Mouse (Mus musculus) limb, embryonic 11.5 days (tissue): ENCODE measurements at regions not wholly inside any gene's neighbourhood (a gene's known extent, or its start where the extent isn't known, plus 50 kb on each side); places are given as distances from the start of the nearest gene placed in this dataset.

Experiments
- ATAC-seq: fragments of 200-750 bp; cut with Nextera tagmentation; 2 replicates; pipeline ENCODE4 v1.8.0; 2017; ENCODE audit warnings: low read depth; ENCODE audit not compliant: insufficient number of reproducible peaks, low FRiP score, low TSS enrichment
- DNase-seq: peaks from one replicate; pipeline ENCODE4 v3.0.0-alpha.2; 2015; ENCODE audit warnings: low spot score
- H3K27ac ChIP-seq: fragments of 300-500 bp; sonication (generic); replicated peaks from 2 replicates; pipeline ENCODE4 v1.5.1; 2014; ENCODE audit warnings: low read depth, mild to moderate bottlenecking, low read length
- H3K27me3 ChIP-seq: fragments of 300-500 bp; sonication (generic); 2 replicates; pipeline ENCODE4 v1.6.1; 2014; ENCODE audit warnings: mild to moderate bottlenecking, low read length, mixed read lengths; ENCODE audit not compliant: control insufficient read depth, insufficient read depth
- H3K36me3 ChIP-seq: fragments of 300-500 bp; sonication (generic); 2 replicates; pipeline ENCODE4 v1.6.1; 2014; ENCODE audit warnings: mild to moderate bottlenecking, low read length, moderate library complexity, mixed read lengths; ENCODE audit not compliant: control insufficient read depth, insufficient read depth
- H3K4me1 ChIP-seq: fragments of 300-500 bp; sonication (generic); 2 replicates; pipeline ENCODE4 v1.6.1; 2014; ENCODE audit warnings: low read length, mixed read lengths; ENCODE audit not compliant: control insufficient read depth, insufficient read depth
- H3K4me2 ChIP-seq: fragments of 300-500 bp; sonication (generic); 2 replicates; pipeline ENCODE4 v1.6.1; 2014; ENCODE audit warnings: low read depth, mild to moderate bottlenecking, moderate library complexity; ENCODE audit not compliant: severe bottlenecking
- H3K4me3 ChIP-seq: fragments of 300-500 bp; sonication (generic); 2 replicates; pipeline ENCODE4 v1.5.1; 2014; ENCODE audit warnings: low read depth, low read length
- H3K9ac ChIP-seq: fragments of 300-500 bp; sonication (generic); 2 replicates; pipeline ENCODE4 v1.6.1; 2014; ENCODE audit warnings: mild to moderate bottlenecking, low read length
- H3K9me3 ChIP-seq: fragments of 300-500 bp; sonication (generic); 2 replicates; pipeline ENCODE4 v1.6.1; 2016; ENCODE audit warnings: low read length; ENCODE audit not compliant: control insufficient read depth
- WGBS: fragments of 180-500 bp; shearing (Covaris S2); extraction: QIAGEN DNeasy Blood & Tissue Kit; methylation state at CpG from one replicate; pipeline ENCODE4 v1.1.7; 2014; 5-methylcytosine and 5-hydroxymethylcytosine counted together

- no peaks in the 10 kb centered on the region for H3K36me3 ChIP-seq
- H3K9me3 ChIP-seq = no peaks in the 10 kb centered on the region
- no peak overlapping the region for H3K4me2 ChIP-seq
- H3K4me3 ChIP-seq = no peak overlapping the region
- H3K9ac ChIP-seq = no peak overlapping the region
- no peaks in the 10 kb centered on the region for H3K4me1 ChIP-seq
- 92% methylated on average over 18 of the region's 18 CpGs for WGBS
- DNase-seq (no peak), ATAC-seq (no peak)
- no peak overlapping the region for H3K27ac ChIP-seq
- no peaks in the 10 kb centered on the region for H3K27me3 ChIP-seq
Measured at GRCm38 (mm10) chr10:111855496-111855895, 117.0 kb upstream of the Krr1 start.

- Histone ChIP-seq H3K9me3 (no peaks in the 10 kb centered on the region), H3K27me3 (no peaks in the 10 kb centered on the region), H3K27ac (no peak overlapping the region), H3K4me3 (no peak overlapping the region), H3K9ac (no peak overlapping the region), H3K4me1 (no peaks in the 10 kb centered on the region), H3K4me2 (no peak overlapping the region), H3K36me3 (no peaks in the 10 kb centered on the region)
- WGBS = 69% methylated on average over 6 of the region's 6 CpGs
- ATAC-seq (no peak), DNase-seq (no peak)
Measured at GRCm38 (mm10) chr10:111858403-111858802, 114.1 kb upstream of the Krr1 start.

- no peaks in the 10 kb centered on the region for H3K9me3 ChIP-seq
- ATAC-seq = no peak
- H3K4me2 ChIP-seq = no peak overlapping the region
- no peak overlapping the region for H3K27ac ChIP-seq
- H3K36me3 ChIP-seq = no peaks in the 10 kb centered on the region
- no peaks in the 10 kb centered on the region for H3K4me1 ChIP-seq
- no peak overlapping the region for H3K9ac ChIP-seq
- no peak overlapping the region for H3K4me3 ChIP-seq
- WGBS = 85% methylated on average over 8 of the region's 8 CpGs
- no peaks in the 10 kb centered on the region for H3K27me3 ChIP-seq
- no peak for DNase-seq
Measured at GRCm38 (mm10) chr10:111865286-111865830, 107.1 kb upstream of the Krr1 start.

- ATAC-seq (no peak), DNase-seq (no peak)
- H3K27ac ChIP-seq = no peak overlapping the region
- 49% methylated on average over 6 of the region's 6 CpGs for WGBS
- no peaks in the 10 kb centered on the region for H3K4me1 ChIP-seq
- no peaks in the 10 kb centered on the region for H3K9me3 ChIP-seq
- H3K4me2 ChIP-seq = no peak overlapping the region
- no peak overlapping the region for H3K4me3 ChIP-seq
- no peaks in the 10 kb centered on the region for H3K36me3 ChIP-seq
- H3K27me3 ChIP-seq = no peaks in the 10 kb centered on the region
- H3K9ac ChIP-seq = no peak overlapping the region
Measured at GRCm38 (mm10) chr10:111867102-111867501, 105.4 kb upstream of the Krr1 start.

- no peak for ATAC-seq
- H3K4me3 ChIP-seq = no peak overlapping the region
- WGBS = 24% methylated on average over 6 of the region's 6 CpGs
- no peaks in the 10 kb centered on the region for H3K4me1 ChIP-seq
- H3K36me3 ChIP-seq = no peaks in the 10 kb centered on the region
- H3K27me3 ChIP-seq = no peaks in the 10 kb centered on the region
- no peak for DNase-seq
- no peak overlapping the region for H3K27ac ChIP-seq
- no peak overlapping the region for H3K9ac ChIP-seq
- no peak overlapping the region for H3K4me2 ChIP-seq
- no peaks in the 10 kb centered on the region for H3K9me3 ChIP-seq
Measured at GRCm38 (mm10) chr10:111867538-111867937, 104.9 kb upstream of the Krr1 start.

- ATAC-seq (no peak), DNase-seq (no peak)
- Histone ChIP-seq H3K27ac (no peak overlapping the region), H3K4me1 (no peaks in the 10 kb centered on the region), H3K36me3 (no peaks in the 10 kb centered on the region), H3K4me2 (no peak overlapping the region; the same call in 1 of the 2 replicates), H3K4me3 (no peak overlapping the region), H3K27me3 (no peaks in the 10 kb centered on the region), H3K9ac (no peak overlapping the region), H3K9me3 (no peaks in the 10 kb centered on the region)
- 74% methylated on average over 3 of the region's 3 CpGs for WGBS
Measured at GRCm38 (mm10) chr10:111880354-111880753, 92.1 kb upstream of the Krr1 start.

GRCm38 (mm10) chr10:111881339-111882211 is 90.9 kb upstream of the Krr1 start:
- no peak for ATAC-seq
- no peak overlapping the region for H3K4me2 ChIP-seq
- WGBS = 69% methylated on average over 24 of the region's 24 CpGs

GRCm38 (mm10) chr10:111882521-111882920 is 89.9 kb upstream of the Krr1 start:
- DNase-seq (no peak), ATAC-seq (no peak)
- Histone ChIP-seq H3K27ac (no peak overlapping the region), H3K4me3 (no peak overlapping the region), H3K4me2 (no peak overlapping the region), H3K9ac (no peak overlapping the region), H3K4me1 (no peaks in the 10 kb centered on the region), H3K36me3 (no peaks in the 10 kb centered on the region), H3K9me3 (no peaks in the 10 kb centered on the region), H3K27me3 (no peaks in the 10 kb centered on the region)
- WGBS = 93% methylated on average over 6 of the region's 6 CpGs

More at GRCm38 (mm10) chr10:111881339-111882211, 90.9 kb upstream of the Krr1 start:
- Histone ChIP-seq H3K4me3 (no peak overlapping the region), H3K4me1 (no peaks in the 10 kb centered on the region), H3K36me3 (no peaks in the 10 kb centered on the region), H3K27ac (no peak overlapping the region), H3K9ac (no peak overlapping the region), H3K9me3 (no peaks in the 10 kb centered on the region), H3K27me3 (no peaks in the 10 kb centered on the region)
- DNase-seq = no peak
